Mouse (Mus musculus): Measurements from ENCODE around the gene Gpr152. TPM values are rescaled to one million over a fixed set of nuclear protein-coding genes. Genes with fewer than 3 reads are reported as not detected.
A peak's percentile ranks its signal among the peaks of the same experiment; 100 is the strongest.

Gene Gpr152
- polyA plus RNA-seq, 1 experiment from 2014 or later, result not detected

DNA sequence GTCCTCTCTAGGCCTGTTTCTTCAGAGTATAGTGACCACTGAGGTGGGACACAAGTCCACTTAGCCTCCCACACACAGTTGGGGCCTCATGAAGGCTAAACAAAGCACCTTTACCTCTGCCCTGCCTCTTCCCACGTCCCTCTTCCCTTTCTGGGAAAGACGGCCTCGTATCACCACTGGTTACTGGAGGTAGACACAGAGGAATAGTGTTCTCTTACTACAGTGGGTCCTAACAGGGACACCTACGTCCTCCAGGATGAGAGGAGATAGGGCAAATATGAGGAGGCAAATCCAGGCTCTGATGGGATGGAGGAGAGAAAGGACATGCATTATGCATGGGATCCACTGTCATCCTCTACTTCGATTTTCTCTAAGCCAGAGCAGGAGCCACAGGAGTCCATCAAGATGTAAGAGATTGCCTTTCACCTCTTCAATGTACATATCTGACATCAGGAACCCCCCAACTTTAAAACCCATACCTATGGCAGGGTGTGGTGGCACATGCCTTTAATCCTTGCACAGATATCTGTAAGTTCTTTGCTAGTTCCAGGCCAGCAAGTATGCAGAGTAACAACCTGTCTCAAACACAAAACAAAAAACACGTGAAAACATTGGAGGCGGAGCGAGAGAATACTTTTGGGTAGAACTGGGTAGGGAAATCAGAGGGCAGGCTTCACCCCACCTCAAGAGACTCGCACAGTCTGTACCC lies 8.3 kb downstream of the Gpr152 start:
- 37% methylated on average over 9 of the region's 9 CpGs for WGBS

GRCm38 (mm10) chr19:4148491-4148806 lies 8.9 kb downstream of the Gpr152 start, which contains the start of gene Coro1b:
TSS of gene Coro1b (plus strand) at chr19:4148619.
- peaks cover 17% of the 10 kb centered on the region; the same call in 1 of the 2 replicates for H3K36me3 ChIP-seq
- H3K27ac ChIP-seq (replicated peaks), result peak within 1 kb of the TSS; percentile 78
- peak within 1 kb of the TSS; percentile 83 for H3K4me3 ChIP-seq (replicated peaks)
- no peaks in the 10 kb centered on the region for H3K9me3 ChIP-seq (replicated peaks)
- peak within 1 kb of the TSS; percentile 86 for H3K9ac ChIP-seq (replicated peaks)
- no peaks in the 10 kb centered on the region for H3K27me3 ChIP-seq (replicated peaks)
- peaks cover 32% of the 10 kb centered on the region for H3K4me1 ChIP-seq
- under 1% methylated on average over 30 of the region's 33 CpGs for WGBS
- H3K4me2 ChIP-seq, result peak within 1 kb of the TSS; percentile 89
- peak; percentile 95 for ATAC-seq (ENCODE audit: low FRiP score)

More for the DNA sequence above, 8.3 kb downstream of the Gpr152 start:
- ATAC-seq (ENCODE audit: low FRiP score), result peak; percentile 15; the same call in 1 of the 2 replicates
- Histone ChIP-seq H3K27ac (replicated peaks) (peak overlapping the region; percentile 78), H3K4me2 (peak overlapping the region; percentile 89), H3K4me3 (replicated peaks) (peak overlapping the region; percentile 83), H3K27me3 (replicated peaks) (no peaks in the 10 kb centered on the region), H3K36me3 (peaks cover 14% of the 10 kb centered on the region; the same call in 1 of the 2 replicates), H3K4me1 (peaks cover 32% of the 10 kb centered on the region), H3K9ac (replicated peaks) (peak overlapping the region; percentile 86), H3K9me3 (replicated peaks) (no peaks in the 10 kb centered on the region)

DNA sequence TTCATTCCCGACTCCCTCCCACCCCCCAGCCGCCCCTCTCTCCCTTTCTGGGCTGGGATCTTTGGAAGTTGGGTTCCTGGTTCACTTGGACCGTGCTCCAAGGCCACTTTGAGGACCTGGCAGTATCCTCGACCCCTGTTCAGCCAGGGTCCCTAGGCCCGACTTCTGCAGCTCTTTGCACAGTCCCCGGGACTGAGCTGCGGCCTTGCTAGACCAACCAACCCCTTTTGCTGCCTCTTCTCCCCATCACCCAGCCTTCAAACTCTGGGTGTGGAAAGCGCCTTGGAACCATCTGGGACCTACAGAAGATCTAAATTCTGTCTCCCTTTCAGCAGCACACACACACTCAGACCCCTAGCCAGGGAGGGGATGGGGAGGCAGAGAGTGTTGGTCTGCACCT lies 9.2 kb downstream of the Gpr152 start:
- 3% methylated on average over 7 of the region's 8 CpGs for WGBS
- Histone ChIP-seq H3K4me3 (replicated peaks) (peak overlapping the region; percentile 83), H3K4me2 (peak overlapping the region; percentile 89), H3K9me3 (replicated peaks) (no peaks in the 10 kb centered on the region), H3K27me3 (replicated peaks) (no peaks in the 10 kb centered on the region), H3K27ac (replicated peaks) (peak overlapping the region; percentile 78), H3K9ac (replicated peaks) (peak overlapping the region; percentile 86), H3K4me1 (peaks cover 32% of the 10 kb centered on the region), H3K36me3 (peaks cover 21% of the 10 kb centered on the region; the same call in 1 of the 2 replicates)
- peak; percentile 21; the same call in 1 of the 2 replicates for ATAC-seq (ENCODE audit: low FRiP score)

DNA sequence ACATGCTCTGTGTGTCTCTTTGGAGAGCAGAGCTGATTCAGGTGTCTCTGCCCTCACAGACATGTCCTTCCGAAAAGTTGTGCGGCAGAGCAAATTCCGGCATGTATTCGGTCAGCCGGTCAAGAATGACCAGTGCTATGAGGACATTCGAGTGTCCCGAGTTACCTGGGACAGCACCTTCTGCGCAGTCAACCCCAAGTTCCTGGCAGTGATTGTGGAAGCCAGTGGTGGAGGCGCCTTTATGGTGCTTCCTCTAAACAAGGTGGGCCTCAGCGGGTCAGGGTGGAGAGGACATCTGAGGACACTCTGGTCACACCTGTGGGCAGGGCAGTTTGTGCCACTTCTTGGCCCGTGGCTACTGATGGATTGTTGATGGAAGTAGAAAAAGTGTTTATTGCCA lies 9.7 kb downstream of the Gpr152 start:
- Histone ChIP-seq H3K36me3 (peaks cover 22% of the 10 kb centered on the region; the same call in 1 of the 2 replicates), H3K27me3 (replicated peaks) (no peaks in the 10 kb centered on the region), H3K27ac (replicated peaks) (no peak overlapping the region), H3K9ac (replicated peaks) (peak overlapping the region; percentile 86), H3K4me1 (peaks cover 32% of the 10 kb centered on the region), H3K9me3 (replicated peaks) (no peaks in the 10 kb centered on the region), H3K4me3 (replicated peaks) (peak overlapping the region; percentile 83), H3K4me2 (peak overlapping the region; percentile 89)
- ATAC-seq (ENCODE audit: low FRiP score), result no peak
- WGBS, result 93% methylated on average over 11 of the region's 11 CpGs

GRCm38 (mm10) chr19:4149764-4150461 lies 10.3 kb downstream of the Gpr152 start:
- Histone ChIP-seq H3K9me3 (replicated peaks) (no peaks in the 10 kb centered on the region), H3K9ac (replicated peaks) (no peak overlapping the region), H3K4me1 (peaks cover 32% of the 10 kb centered on the region), H3K4me2 (peak overlapping the region; percentile 89), H3K4me3 (replicated peaks) (no peak overlapping the region; the same call in 1 of the 2 replicates), H3K27me3 (replicated peaks) (no peaks in the 10 kb centered on the region), H3K27ac (replicated peaks) (no peak overlapping the region), H3K36me3 (peaks cover 22% of the 10 kb centered on the region; the same call in 1 of the 2 replicates)
- 92% methylated on average over 17 of the region's 17 CpGs for WGBS
- ATAC-seq (ENCODE audit: low FRiP score), result no peak

DNA sequence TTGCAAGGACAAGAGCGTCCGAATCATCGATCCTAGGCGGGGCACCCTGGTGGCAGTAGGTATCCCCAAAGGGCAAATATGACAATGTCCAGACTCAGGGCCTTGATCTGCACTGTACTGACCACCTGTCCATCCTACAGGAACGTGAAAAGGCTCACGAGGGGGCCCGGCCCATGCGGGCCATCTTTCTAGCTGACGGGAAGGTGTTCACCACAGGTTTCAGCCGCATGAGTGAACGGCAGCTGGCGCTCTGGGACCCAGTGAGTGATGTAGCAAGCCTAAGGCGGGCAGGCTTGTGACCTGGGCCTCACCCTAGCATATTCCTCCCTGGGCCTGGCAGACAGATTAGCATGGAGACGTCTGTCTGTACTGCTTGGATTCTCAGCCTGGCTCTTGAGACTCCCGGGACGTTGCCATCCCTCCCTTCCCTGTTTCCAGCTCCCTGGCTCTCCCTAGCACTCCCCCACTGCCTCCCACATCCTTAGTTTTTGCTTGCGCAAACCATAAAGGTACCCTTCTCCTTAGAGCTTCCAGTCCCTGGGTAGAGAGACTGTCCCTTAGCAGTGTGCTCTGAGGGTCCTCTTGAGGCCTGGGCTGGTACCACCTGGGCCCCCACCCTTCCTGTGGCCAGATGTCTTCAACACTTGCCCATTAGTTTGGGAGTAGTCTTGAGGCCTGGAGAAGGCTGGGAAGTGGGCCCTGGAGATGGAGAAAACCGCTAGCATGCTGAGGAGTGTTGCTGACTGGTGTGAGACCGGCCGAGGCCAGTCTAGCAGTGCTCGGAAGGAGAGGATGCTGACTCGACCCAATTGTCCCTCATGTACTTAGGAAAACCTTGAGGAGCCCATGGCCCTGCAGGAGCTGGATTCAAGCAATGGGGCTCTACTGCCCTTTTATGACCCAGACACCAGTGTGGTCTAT lies 11.2 kb downstream of the Gpr152 start:
- no peak overlapping the region for H3K27ac ChIP-seq (replicated peaks)
- no peaks in the 10 kb centered on the region for H3K27me3 ChIP-seq (replicated peaks)
- H3K36me3 ChIP-seq, result peaks cover 24% of the 10 kb centered on the region
- WGBS, result 90% methylated on average over 22 of the region's 22 CpGs
- peaks cover 32% of the 10 kb centered on the region for H3K4me1 ChIP-seq
- no peak overlapping the region for H3K4me3 ChIP-seq (replicated peaks)
- ATAC-seq (ENCODE audit: low FRiP score), result no peak
- no peak overlapping the region for H3K4me2 ChIP-seq
- no peaks in the 10 kb centered on the region for H3K9me3 ChIP-seq (replicated peaks)
- no peak overlapping the region for H3K9ac ChIP-seq (replicated peaks)

DNA sequence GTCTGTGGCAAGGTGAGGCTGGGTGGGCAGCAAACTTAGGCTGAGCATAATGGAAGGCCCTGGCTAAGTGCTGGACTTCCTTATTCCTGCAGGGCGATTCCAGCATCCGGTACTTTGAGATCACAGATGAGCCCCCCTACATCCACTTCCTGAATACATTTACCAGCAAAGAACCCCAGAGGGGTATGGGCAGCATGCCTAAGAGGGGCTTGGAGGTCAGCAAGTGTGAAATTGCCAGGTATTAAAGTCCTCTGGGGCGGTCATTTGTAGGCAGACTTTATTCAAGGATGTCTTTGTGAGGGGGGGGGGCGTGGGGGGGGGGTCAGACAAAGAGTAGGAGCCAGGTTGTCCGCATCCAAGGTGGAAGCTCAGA lies 11.9 kb downstream of the Gpr152 start:
- H3K27ac ChIP-seq (replicated peaks), result no peak overlapping the region
- no peak for ATAC-seq (ENCODE audit: low FRiP score)
- H3K9me3 ChIP-seq (replicated peaks), result no peaks in the 10 kb centered on the region
- no peak overlapping the region for H3K9ac ChIP-seq (replicated peaks)
- peaks cover 32% of the 10 kb centered on the region for H3K4me1 ChIP-seq
- WGBS, result 73% methylated on average over 5 of the region's 5 CpGs
- H3K27me3 ChIP-seq (replicated peaks), result no peaks in the 10 kb centered on the region
- H3K4me3 ChIP-seq (replicated peaks), result no peak overlapping the region
- peaks cover 30% of the 10 kb centered on the region for H3K36me3 ChIP-seq
- H3K4me2 ChIP-seq, result no peak overlapping the region

DNA sequence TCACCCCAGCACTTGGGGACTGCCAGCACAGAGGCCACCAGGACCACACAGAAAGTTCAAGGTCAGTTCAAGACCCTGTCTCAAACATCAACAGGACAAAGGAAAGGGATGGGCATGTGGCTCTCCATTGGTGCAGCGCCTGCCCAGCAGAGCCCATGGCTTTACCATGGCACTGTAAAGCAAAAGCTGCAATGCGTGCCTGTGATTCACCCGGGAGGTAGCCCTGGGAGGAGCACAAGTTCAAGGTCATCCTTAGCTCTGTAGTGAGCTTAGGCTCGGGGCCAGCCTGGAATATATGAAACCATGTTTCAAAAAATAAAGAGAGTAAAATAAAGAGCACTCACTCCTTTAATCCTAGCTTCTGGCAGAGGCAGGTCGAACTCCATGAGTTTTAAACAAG lies 12.3 kb downstream of the Gpr152 start:
- H3K9me3 ChIP-seq (replicated peaks), result no peaks in the 10 kb centered on the region
- H3K4me2 ChIP-seq, result no peak overlapping the region
- H3K27ac ChIP-seq (replicated peaks), result no peak overlapping the region
- H3K9ac ChIP-seq (replicated peaks), result no peak overlapping the region
- no peak overlapping the region for H3K4me3 ChIP-seq (replicated peaks)
- peaks cover 32% of the 10 kb centered on the region for H3K4me1 ChIP-seq
- no peak for ATAC-seq (ENCODE audit: low FRiP score)
- 87% methylated on average over 5 of the region's 5 CpGs for WGBS
- H3K36me3 ChIP-seq, result peaks cover 34% of the 10 kb centered on the region
- H3K27me3 ChIP-seq (replicated peaks), result no peaks in the 10 kb centered on the region

DNA sequence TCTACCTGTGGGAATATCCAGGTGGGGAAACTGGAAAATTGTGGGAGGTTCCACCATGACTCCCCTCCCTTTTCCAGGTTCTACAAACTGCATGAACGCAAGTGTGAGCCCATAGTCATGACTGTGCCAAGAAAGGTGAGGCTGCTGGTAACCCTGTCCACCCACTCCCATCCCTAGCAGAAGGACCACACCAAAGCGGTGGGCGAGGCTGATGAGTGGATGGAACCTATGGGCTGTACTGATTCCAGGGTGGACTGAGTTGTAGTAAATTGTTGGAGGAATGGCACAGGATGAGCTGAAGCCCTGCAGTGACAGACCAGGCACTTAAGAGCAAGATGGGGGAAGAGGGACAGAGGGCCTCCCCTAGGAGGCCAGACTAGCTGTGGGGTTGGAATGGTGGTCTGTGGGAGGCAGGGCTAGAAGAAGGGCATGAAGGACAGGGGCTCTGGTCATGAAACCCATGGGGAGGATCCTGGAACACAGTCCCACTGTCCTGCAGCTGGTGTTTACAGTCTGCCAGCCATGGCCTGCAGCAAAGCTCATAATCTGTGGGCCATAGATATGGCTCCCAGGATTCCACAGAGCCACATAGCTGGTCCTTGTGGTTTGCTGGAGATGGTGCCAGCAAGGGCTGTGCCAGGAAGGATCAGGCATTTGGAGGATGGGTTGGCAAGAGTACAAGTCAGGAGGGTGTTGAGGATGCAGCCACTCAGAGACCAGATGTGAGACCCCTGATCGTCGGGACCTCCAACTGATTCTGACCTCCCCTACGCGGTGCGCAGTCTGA lies 13.1 kb downstream of the Gpr152 start:
- Histone ChIP-seq H3K27ac (replicated peaks) (peak overlapping the region; percentile 3; the same call in 1 of the 2 replicates), H3K27me3 (replicated peaks) (no peaks in the 10 kb centered on the region), H3K9me3 (replicated peaks) (no peaks in the 10 kb centered on the region), H3K4me1 (peaks cover 31% of the 10 kb centered on the region), H3K4me3 (replicated peaks) (no peak overlapping the region), H3K4me2 (no peak overlapping the region), H3K36me3 (peaks cover 42% of the 10 kb centered on the region), H3K9ac (replicated peaks) (no peak overlapping the region)
- no peak for ATAC-seq (ENCODE audit: low FRiP score)
- 93% methylated on average over 8 of the region's 8 CpGs for WGBS

- Histone ChIP-seq H3K4me3 (replicated peaks) (no peak within 1 kb of the TSS), H3K4me2 (no peak within 1 kb of the TSS), H3K4me1 (peaks cover 25% of the 10 kb centered on the region), H3K27ac (replicated peaks) (peak within 1 kb of the TSS; percentile 3; the same call in 1 of the 2 replicates), H3K36me3 (peaks cover 48% of the 10 kb centered on the region), H3K9ac (replicated peaks) (no peak within 1 kb of the TSS), H3K9me3 (replicated peaks) (no peaks in the 10 kb centered on the region), H3K27me3 (replicated peaks) (no peaks in the 10 kb centered on the region)
- WGBS, result 74% methylated on average over 11 of the region's 11 CpGs
- ATAC-seq (ENCODE audit: low FRiP score), result no peak
Observed at GRCm38 (mm10) chr19:4153232-4153654, 13.7 kb downstream of the Gpr152 start, which contains the start of gene Ptprcap. TSS of gene Ptprcap (plus strand) at chr19:4153604.
